Mouse (Mus musculus): ENCODE measurements at regions not wholly inside any gene's neighbourhood (a gene's known extent, or its start where the extent isn't known, plus 50 kb on each side); places are given as distances from the start of the nearest gene placed in this dataset.

GRCm38 (mm10) chr1:73541371-73541770, 525.7 kb upstream of the Tnp1 start:
- CTCF ChIA-PET: no interaction called here

DNA sequence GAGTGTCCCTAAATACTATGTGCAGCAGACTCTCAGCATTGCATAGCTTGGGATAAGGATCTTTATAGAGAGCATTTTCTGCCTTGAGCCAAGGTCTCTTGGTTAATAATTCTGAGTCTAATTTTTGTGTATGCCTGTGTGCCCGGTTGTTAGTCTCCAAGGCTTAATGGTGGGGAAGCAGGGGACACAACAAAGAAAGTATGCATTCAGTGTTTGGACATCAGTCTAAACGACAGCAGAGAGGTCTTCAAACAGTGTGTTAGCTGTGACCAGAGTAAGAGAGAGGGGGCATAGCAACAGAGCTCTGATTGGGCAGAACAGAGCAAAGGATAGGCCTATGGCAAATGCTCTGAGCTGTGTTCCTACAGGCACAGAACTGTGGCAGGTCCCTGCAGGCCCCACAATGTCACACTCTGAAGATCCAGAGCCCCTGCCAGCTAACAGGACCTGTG, 522.7 kb upstream of the Tnp1 start:
- CTCF ChIA-PET: no interaction called here

- CTCF ChIA-PET: no interaction called here
Observed at GRCm38 (mm10) chr1:73535726-73536265, 520.1 kb upstream of the Tnp1 start.

GRCm38 (mm10) chr1:73533526-73533925, 517.8 kb upstream of the Tnp1 start:
- CTCF ChIA-PET: no interaction called here

GRCm38 (mm10) chr1:73532316-73532715, 516.6 kb upstream of the Tnp1 start:
- CTCF ChIA-PET: no interaction called here

DNA sequence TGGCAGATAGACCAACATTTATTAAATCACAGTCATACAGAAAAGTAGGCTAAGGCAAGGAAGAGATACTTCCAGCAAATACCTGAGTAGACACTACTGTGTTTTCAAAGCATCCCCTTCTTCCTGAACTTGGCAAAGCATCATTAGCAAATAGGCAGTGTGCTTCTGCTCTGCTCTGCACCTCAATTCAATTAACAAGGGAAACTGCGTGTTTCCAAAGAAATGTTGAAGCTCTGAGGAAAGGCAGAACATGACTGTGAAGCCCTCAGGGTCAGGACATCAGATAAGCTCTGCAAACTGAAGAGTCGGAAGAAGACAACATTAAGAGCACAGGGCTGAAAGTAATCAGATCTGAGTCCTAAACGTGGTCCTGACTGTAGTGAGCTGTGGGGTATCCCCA, 516.1 kb upstream of the Tnp1 start:
- CTCF ChIA-PET: no interaction called here

- CTCF ChIA-PET: no interaction called here
Observed at GRCm38 (mm10) chr1:73530326-73530725, 514.6 kb upstream of the Tnp1 start.

DNA sequence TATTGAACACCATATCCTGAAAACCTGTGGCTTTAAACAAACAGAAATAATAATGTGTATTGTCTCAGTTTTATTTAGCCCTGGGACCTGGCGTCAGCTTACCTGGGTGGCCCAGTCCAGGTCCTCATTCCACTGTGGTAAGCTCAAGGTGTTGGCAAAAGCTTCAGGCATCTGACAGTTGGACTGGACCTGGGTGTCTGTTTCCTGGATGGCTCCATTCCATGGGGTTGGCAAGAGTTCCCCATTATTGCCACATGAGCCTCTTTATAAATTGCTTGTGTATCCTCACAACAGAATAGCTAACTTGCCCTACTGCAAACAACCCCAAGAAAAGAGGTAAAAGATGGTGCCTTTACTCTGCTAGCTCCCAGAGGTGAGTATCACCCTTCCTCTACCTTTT, 512.9 kb upstream of the Tnp1 start:
- CTCF ChIA-PET: no interaction called here

- CTCF ChIA-PET: no interaction called here
Observed at GRCm38 (mm10) chr1:73516441-73516840, 500.7 kb upstream of the Tnp1 start.

DNA sequence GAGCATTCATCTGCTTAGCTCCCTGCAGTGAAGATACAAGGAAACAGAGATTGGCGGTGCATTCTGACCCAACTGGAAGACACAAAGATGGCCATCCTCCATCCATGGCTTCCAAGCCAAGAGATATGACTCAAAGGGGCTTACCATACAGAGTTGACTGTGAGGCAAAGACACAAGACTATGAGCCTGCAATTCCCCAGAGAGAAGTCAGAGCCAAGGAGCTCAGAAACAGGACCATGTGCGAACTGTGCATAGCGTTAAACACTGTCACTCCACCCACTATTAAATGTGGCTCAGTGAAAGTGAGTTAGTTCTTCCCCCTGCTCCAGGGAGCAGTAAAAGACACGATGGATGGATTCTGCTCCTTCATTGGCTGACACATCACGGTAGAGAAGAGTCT, 500.1 kb upstream of the Tnp1 start:
- CTCF ChIA-PET: no interaction called here

DNA sequence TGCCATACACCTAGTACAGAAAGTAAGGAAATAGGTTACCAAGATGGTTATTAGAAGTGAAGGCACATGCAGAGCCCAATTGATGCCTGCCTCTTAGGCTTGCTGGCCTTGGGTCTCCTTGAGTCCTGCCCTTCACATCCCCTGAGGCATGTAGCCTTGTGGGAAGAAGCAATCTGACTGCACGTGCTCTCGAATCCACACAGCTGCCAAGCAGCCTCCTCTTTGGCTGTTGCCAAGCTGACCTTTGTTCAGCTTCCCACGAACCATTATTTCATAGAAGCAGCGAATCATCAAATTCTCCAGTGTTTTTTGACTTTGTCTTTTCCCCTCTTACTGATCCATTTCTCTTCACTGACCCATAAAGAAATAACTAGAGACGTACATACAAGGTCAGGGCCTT, 498.1 kb upstream of the Tnp1 start:
- CTCF ChIA-PET: no interaction called here

GRCm38 (mm10) chr1:73512836-73513235, 497.1 kb upstream of the Tnp1 start:
- CTCF ChIA-PET: no interaction called here

DNA sequence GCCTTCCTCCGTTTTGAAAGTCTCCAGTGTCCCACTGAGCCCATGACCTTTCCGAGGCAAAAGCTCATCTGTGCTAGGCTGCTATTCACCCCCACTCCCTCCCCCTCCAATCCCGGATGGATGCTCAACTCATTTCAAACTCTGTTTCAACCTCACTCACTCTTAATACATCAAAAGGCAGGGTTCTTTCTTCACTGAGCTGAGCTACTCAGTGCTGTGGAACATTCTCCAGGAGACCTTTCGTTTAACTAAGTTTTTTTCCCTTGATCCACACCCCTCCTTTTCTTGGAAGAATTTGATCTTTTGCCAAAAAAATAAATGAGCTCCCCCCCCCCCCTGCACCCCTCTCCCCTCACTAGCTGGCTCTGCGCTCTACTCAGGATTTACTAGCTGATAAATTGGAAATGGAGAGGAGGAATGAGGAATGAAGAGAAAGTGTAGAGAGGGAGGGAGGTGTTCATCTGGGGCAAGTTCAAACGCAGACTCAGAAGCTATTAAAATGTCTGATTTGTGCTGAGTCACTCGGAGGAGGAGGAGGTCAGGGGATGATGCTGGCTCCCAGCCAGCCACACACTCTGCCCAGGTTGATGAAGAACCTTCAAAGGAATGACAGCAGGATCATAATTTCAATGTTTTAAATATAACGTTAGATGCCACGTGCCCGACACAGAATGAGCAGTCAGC, 491.5 kb upstream of the Tnp1 start:
- CTCF ChIA-PET: no interaction called here

- CTCF ChIA-PET: no interaction called here
Observed at GRCm38 (mm10) chr1:73503611-73504010, 487.9 kb upstream of the Tnp1 start.

- CTCF ChIA-PET: no interaction called here
Observed at GRCm38 (mm10) chr1:73500671-73501070, 485.0 kb upstream of the Tnp1 start.

DNA sequence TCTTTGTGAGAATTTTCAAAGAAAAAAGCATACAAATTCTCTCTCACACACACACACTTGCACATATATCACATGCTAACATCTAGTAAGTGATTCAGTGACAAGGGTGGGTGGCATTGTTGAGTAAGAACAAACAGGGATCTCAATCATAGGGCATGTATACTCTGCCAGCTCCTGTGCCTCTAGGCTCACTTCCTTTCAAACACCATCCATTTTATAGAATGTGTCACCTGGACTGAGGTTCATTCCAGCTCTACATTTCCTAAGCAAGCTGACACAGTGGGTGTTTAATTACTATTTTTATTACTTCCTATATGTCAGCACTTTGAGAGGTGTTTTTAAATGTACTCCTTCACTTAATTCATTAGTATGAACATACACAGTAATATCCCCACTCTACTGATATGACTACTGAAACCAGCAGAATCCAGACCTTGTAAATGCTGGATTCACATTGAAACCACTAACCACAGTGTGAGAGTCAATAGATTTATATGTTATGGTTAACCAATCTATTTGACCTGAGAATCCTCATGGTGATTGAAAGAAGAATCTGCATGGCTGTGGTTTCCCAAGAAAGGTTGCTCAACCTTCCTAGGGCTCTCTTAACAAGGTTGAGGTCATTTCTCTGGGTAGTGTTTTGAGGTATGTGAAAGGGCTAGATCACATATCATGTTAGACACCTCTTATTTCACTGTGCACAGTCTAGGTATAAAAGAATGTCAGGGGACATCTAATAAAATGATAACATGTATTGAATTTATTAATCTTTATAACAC, 480.5 kb upstream of the Tnp1 start:
- CTCF ChIA-PET: no interaction called here

- CTCF ChIA-PET: no interaction called here
Observed at GRCm38 (mm10) chr1:73481956-73482355, 466.2 kb upstream of the Tnp1 start.

- CTCF ChIA-PET: no interaction called here
Observed at GRCm38 (mm10) chr1:73479349-73479920, 463.7 kb upstream of the Tnp1 start.

- CTCF ChIA-PET: no interaction called here
Observed at GRCm38 (mm10) chr1:73460598-73460997, 444.9 kb upstream of the Tnp1 start.

GRCm38 (mm10) chr1:73459754-73460534, 444.2 kb upstream of the Tnp1 start:
- CTCF ChIA-PET: no interaction called here

- CTCF ChIA-PET: no interaction called here
Observed at GRCm38 (mm10) chr1:73457261-73457660, 441.6 kb upstream of the Tnp1 start.

DNA sequence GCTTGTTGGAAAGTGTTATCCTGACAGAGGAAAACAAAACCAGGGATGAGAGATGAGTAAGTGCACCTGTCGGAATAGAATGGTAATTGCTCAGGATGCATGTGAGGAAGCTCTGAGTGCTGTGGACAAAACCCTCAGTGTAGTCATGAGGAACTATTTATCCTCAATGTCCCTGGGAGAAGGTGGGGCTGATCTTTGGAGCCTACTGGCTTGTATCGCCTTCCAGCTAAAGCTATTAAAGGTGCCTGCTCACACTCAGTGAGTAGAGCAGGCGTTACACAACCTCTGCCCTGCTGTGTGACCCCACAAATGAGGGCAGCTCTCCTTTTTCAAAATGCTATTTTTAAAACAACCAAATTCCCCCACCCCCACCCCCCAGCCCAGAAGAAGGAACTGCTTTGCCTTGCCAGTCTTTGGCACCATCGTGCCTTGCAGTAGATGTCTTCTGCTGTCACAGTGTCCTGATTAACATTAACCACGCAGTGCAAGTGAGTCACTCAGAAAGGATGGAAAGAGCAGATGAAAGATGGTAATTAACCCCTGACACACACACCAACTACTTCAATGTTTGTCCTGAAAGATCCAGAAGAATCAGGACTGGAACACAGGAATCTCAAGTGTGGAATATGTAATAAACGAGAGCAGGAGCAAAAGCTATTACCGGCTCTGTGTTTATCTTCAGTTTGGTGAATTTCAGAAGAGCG, 440.8 kb upstream of the Tnp1 start:
- CTCF ChIA-PET: no interaction called here
